Mouse (Mus musculus): Measurements from ENCODE around the gene Clec3a.

Gene Clec3a

GRCm38 (mm10) chr8:114417786-114418185 is at the start of gene Clec3a:
Gene Clec3a (plus strand): TSS chr8:114418086.
- no peak for DNase-seq (ENCODE audit: extremely low read depth, low read depth, low spot score)

GRCm38 (mm10) chr8:114369038-114369976 is 48.6 kb upstream of the Clec3a start:
- DNase-seq (ENCODE audit: extremely low read depth, low read depth, low spot score) = no peak

DNA sequence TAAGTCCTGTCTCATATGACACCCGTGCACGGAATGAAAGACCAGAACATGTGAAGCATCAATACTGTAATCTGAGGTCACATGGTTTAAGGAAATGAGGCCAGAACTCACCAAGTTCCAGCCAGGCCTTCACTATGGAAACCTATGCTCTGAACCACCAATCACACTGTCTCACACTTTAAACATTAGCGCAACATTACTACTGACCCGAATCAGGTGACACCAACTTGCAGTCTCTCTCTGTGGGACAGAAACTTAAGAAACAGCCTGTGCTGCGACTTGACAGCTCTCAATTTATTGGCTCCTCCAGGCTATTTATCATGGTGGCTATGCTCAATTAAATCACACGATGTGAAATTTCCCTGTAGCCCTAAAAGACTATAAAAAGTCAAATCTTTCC is 43.5 kb upstream of the Clec3a start:
- DNase-seq (ENCODE audit: extremely low read depth, low read depth, low spot score) = no peak

DNA sequence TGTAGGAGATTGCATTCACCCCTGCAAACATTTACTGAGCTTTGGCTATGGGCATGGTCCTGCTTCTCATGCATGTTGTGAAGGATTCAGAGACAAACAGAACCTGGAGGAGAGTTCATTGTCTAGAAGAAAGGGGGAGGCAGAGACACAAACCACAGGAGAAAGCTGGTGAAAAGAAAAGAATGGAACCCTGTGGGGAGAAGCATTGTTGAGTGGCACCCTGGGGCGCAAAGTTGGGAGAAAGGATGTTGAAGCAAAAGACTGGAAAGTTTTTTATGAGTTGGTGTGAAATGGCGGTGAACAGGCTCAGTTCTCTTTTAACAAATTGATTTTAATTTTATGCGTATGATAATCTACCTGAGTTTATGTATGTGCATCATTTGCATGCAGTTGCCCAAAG is 33.7 kb upstream of the Clec3a start:
- DNase-seq (ENCODE audit: extremely low read depth, low read depth, low spot score) = no peak

- no peak for DNase-seq (ENCODE audit: extremely low read depth, low read depth, low spot score)
Observed at GRCm38 (mm10) chr8:114387494-114387893, 30.4 kb upstream of the Clec3a start.

DNA sequence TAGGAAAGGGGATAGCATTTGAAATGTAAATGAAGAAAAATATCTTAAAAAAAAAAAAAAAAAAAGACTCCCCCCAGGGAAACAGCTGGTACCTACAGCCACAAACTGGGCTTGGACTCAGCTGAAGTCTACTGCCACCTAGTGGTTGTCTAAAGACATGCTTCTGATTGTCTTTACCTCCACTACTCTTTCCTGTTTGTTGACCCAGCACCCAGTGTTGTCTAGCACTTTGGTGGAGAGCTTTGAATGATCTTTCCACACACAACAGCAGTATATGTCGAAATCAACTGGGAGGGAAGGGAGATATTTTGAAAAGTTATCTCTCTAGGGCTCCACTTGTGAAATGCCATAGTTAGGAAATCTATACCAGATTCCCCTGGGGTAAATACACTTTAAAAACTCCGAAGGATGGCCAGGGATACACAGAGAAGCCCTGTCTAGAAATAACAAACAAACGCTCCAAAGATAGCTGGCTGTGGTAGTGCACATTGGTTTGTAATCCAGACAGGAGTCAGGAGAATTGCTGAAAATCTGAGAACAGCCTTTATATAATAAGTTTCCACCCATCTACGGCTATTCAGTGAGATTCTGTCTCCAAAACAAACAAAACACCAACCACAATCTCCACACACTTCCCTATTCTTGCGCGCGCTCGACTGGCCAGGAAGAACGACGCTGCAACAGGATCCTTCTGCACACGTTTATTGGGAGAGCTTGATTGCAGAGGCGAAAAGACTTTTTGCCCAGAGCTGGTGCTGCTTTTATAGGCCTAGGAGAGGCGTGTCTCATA is 27.2 kb upstream of the Clec3a start:
- peak; percentile 42 for DNase-seq (ENCODE audit: extremely low read depth, low read depth, low spot score)

- no peak for DNase-seq (ENCODE audit: extremely low read depth, low read depth, low spot score)
Observed at GRCm38 (mm10) chr8:114398326-114398725, 19.6 kb upstream of the Clec3a start.

DNA sequence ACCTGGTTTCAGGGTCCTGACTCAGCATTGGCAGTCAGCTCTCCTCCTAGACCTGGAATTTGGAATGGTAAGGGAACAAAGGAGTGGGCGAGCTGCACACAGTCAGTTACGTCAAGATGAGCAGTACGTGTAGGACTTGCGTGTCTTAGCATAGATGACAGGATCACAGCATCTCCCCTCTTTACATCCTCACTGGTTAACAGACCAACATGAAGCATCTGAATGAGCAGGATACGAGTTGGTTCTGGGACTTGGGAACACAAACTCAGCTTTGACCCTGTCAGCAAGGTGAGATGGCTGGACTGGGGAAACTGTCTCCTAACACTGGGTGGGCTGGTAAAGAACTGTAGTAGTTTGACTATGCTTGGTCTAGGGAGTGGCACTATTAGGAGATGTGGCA is 18.6 kb upstream of the Clec3a start:
- no peak for DNase-seq (ENCODE audit: extremely low read depth, low read depth, low spot score)

GRCm38 (mm10) chr8:114401679-114402078 is 16.2 kb upstream of the Clec3a start:
- DNase-seq (ENCODE audit: extremely low read depth, low read depth, low spot score) = no peak

DNA sequence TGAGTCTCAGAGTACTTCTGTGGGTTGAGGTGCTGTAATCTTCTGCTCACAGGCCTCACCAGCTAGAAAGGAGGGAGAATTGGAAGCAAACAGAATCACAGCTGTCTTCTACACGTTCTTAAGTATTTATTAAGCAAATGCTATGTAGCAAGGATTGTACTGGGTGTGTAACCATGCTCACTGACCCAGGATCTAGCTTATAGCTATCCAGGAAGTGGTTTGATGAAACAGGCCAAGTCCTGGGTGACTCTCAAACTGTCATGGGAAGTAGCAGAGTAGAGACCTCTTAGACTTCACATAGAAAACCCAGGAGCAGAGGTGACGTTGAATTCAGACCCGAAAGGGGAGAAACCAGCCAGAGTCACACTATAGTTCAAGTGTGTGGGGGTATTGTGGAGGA is 6.5 kb upstream of the Clec3a start:
- DNase-seq (ENCODE audit: extremely low read depth, low read depth, low spot score) = no peak

GRCm38 (mm10) chr8:114418486-114418885 is 600 bp downstream of the Clec3a start:
- no peak for DNase-seq (ENCODE audit: extremely low read depth, low read depth, low spot score)

GRCm38 (mm10) chr8:114418904-114419303 is 1.0 kb downstream of the Clec3a start:
- DNase-seq (ENCODE audit: extremely low read depth, low read depth, low spot score) = no peak

DNA sequence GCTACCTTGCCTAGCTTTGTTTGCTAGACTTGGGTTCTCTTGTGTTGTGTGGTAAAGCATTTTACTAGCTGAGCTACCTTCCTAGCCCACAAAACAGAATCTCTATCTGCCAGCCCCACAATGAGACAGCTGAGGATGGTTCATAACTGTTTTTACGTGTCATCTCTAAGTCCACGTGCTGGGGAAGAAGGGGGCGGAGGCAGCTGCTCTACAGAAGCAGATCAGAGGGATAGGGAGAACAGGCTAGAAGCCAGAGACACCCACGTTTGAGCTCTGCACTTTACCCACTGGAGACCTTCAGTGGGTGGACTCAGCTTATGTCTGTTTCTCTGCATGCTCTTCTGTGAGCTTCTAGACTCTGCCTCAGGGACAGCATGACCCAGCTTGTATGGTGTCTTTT is 3.7 kb downstream of the Clec3a start:
- no peak for DNase-seq (ENCODE audit: extremely low read depth, low read depth, low spot score)

- DNase-seq (ENCODE audit: extremely low read depth, low read depth, low spot score) = no peak
Observed at GRCm38 (mm10) chr8:114438236-114438635, 20.4 kb downstream of the Clec3a start.

- peak; percentile 88 for DNase-seq (ENCODE audit: extremely low read depth, low read depth, low spot score)
Observed at GRCm38 (mm10) chr8:114439334-114440204, 21.7 kb downstream of the Clec3a start, which contains the start of gene Wwox. Gene Wwox (plus strand): TSS chr8:114439655.

GRCm38 (mm10) chr8:114440205-114440589 is 22.3 kb downstream of the Clec3a start:
- no peak for DNase-seq (ENCODE audit: extremely low read depth, low read depth, low spot score)

DNA sequence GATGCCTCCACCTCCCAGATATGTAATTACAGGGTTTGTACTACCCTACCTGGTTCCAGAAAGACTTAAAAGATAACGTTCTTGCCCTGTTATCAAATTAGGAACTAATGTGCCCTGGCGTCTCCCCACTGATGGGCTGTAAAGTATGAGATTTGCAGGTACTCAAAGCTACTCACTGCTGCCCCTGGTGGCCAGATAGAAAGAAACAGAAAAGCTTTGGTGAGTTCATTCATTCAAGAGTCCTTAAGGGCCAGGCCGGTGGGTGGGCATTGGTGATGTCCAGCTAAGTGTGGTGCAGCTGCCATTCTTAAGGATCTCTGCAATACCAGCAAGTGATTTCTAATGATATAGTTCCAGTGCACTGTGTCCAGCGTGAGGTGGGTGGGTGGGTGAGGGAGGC is 23.7 kb downstream of the Clec3a start:
- DNase-seq (ENCODE audit: extremely low read depth, low read depth, low spot score) = no peak

DNA sequence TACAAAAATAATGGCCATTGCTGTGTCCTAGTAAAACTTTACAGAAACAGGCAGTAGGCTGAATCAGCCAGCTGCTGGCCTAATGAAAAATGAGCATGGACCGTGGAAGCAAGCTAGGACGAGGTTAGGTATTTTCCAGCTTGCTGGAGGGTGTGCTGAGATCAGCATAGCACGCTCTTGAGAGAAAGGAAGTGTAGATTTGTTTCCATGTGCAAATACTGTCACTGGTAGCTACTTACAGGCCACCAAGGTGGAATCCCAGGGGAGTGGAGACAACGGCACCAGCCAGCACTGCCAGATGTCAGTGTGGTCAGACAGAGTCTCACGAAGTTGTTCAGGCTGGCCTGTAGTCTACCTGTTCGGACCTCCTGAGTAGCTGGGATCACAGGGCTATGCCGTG is 29.0 kb downstream of the Clec3a start:
- no peak for DNase-seq (ENCODE audit: extremely low read depth, low read depth, low spot score)

DNA sequence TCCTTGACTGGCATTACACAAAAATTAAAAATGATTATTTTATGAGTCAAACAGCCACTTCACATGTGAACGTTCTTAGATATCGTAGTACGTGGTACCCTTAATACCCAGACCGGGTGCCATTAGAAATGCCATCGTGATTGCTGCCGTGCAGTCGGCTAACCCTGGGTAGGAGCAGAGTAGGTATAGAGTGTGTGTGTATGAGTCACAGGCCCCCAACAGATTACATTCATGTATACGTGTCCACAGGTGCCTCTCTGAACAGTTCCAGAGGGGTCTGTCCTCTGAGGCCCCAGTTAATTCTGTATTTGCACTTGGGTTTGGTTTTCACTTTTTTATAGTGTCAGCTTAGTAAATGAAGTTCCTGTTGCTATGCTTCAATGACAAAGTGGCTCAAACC is 34.4 kb downstream of the Clec3a start:
- no peak for DNase-seq (ENCODE audit: extremely low read depth, low read depth, low spot score)

- peak; percentile 67 for DNase-seq (ENCODE audit: extremely low read depth, low read depth, low spot score)
Observed at GRCm38 (mm10) chr8:114452781-114453221, 34.9 kb downstream of the Clec3a start.

DNA sequence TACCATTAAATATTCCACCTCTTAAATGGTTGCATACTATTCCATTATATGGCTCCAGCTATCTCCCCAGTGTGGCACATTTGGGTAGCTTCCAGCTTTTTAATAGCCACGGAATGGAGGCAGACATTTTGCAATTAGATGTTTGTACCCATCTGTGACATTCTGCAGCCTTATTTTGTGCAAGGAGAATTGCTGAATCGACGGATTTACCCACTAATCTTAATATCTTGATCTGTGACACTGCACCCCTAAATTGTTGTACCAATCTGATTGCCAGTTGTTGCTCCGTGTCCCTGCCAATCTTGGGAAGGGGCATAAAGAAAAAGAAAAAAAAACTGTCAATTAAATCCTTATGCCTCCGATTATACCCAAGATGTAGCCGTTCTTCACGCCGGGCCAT is 37.4 kb downstream of the Clec3a start:
- no peak for DNase-seq (ENCODE audit: extremely low read depth, low read depth, low spot score)

Measured in fat pad, adult 2 months (tissue).